Mouse (Mus musculus) left cerebral cortex, adult 2 months (tissue): ENCODE results near the gene Plcb1. TPM values are rescaled to one million over a fixed set of nuclear protein-coding genes. Genes with fewer than 3 reads are reported as not detected.
"Not testable (repeated sequence)": the region's sequence is repeated elsewhere in the genome, so short reads cannot be mapped to it uniquely, and the experiment has no call there.

Source experiments
- DNase-seq, 2 experiments: peaks; one replicate each; pipeline ENCODE4 v3.0.0; 2021 to 2022; ENCODE audit warnings: low spot score in 2 of 2, mixed read lengths in 1 of 2; ENCODE audit errors: extremely low spot score in 1 of 2
- H3K27ac ChIP-seq: fragments of 200-600 bp; 2 replicates; pipeline ENCODE4 v1.8.1; 2022
- H3K4me3 ChIP-seq: fragments of 200-600 bp; 2 replicates; pipeline ENCODE4 v1.8.1; 2022
- CTCF ChIP-seq: fragments of 200-600 bp; IDR thresholded peaks from 2 replicates; pipeline ENCODE4 v1.8.1; 2022; ENCODE audit warnings: antibody characterized with exemption, mild to moderate bottlenecking, moderate library complexity
- intact Hi-C: fragments of 180-260 bp; cut with DNase I; formaldehyde crosslinking; loops from one replicate; pipeline ENCODE4 v1.15.1; 2025
- total RNA-seq, 2 experiments: library from RNA; stranded (reverse); gene quantifications; 2 replicates each; pipeline ENCODE4 v1.2.3; 2021

Gene Plcb1
- total RNA-seq, 2 experiments from 2014 or later = 183 to 185 TPM

GRCm38 (mm10) chr2:134989650-134990292, 203.9 kb downstream of the Plcb1 start:
- no peak for DNase-seq

DNA sequence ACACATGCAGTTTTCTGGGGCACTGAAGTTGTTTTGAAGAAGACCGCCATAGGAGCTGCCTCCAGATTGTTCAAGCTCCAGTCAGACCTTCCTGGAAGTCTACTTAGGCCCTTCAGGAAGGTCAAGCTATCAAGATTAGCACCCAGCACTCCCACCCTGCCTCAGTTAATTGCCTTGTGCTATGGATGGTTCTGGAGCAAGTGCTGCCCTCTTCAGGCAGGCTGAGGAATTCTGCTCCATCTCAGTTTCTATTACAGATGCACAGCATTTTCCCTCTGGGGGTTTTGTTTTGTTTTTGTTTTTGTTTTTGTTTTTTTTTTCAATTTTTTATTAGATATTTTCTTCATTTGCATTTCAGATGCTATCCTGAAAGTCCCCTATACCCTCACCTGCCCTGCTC, 221.3 kb downstream of the Plcb1 start:
- peak; percentile 56 for TF ChIP-seq CTCF
- Histone ChIP-seq H3K4me3 (no peak overlapping the region), H3K27ac (no peak overlapping the region)
- intact Hi-C loops = no loop called here
- no peak for DNase-seq

More at GRCm38 (mm10) chr2:134989650-134990292, 203.9 kb downstream of the Plcb1 start:
- Histone ChIP-seq H3K27ac (no peak overlapping the region; the same call in 1 of the 2 replicates), H3K4me3 (no peak overlapping the region)
- intact Hi-C loops = no loop called here
- no peak for TF ChIP-seq CTCF

GRCm38 (mm10) chr2:135007885-135008284, 222.0 kb downstream of the Plcb1 start:
- DNase-seq, H3K4me3 ChIP-seq, H3K27ac ChIP-seq, intact Hi-C loops: not testable (repeated sequence)
- TF ChIP-seq CTCF = peak; percentile 35

GRCm38 (mm10) chr2:135010371-135010770, 224.5 kb downstream of the Plcb1 start:
- intact Hi-C loops = loop anchor here (5.0 kb wide), 1 partner anchor 163 kb away; no protein-coding TSS in a partner anchor
- Histone ChIP-seq H3K4me3 (no peak overlapping the region), H3K27ac (peak overlapping the region; percentile 26)
- TF ChIP-seq CTCF = no peak
- no peak for DNase-seq

- H3K27ac ChIP-seq = no peak overlapping the region
- DNase-seq = no peak
- intact Hi-C loops = no loop called here
- no peak overlapping the region for H3K4me3 ChIP-seq
- TF ChIP-seq CTCF = no peak
These were observed 229.6 kb downstream of the Plcb1 start for GRCm38 (mm10) chr2:135015501-135015900.

- TF ChIP-seq CTCF = no peak
- H3K27ac ChIP-seq = no peak overlapping the region
- DNase-seq = no peak
- no peak overlapping the region for H3K4me3 ChIP-seq
- intact Hi-C loops = no loop called here
These were observed 232.4 kb downstream of the Plcb1 start for GRCm38 (mm10) chr2:135018275-135018674.

DNA sequence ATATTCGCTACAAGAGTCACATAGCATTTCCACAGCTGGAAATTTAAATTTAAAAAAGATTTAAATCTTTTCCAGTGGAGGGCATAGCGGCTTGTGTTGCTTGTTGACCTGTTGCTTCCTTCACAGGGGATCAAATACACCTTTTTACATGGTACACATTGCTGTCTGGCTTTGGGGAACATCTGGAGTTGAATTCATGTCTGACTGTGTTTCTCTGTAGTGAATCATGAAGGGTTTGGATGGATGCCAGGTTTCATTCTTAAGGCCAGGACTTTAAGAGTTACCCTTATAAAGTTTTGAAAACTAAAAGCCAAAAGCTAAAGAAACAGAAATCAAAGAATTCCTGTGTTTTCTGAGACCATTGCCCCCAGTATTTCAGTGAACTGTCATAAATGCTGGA, 232.8 kb downstream of the Plcb1 start:
- intact Hi-C loops = no loop called here
- H3K4me3 ChIP-seq = no peak overlapping the region
- DNase-seq = no peak
- H3K27ac ChIP-seq = no peak overlapping the region
- TF ChIP-seq CTCF = no peak

DNA sequence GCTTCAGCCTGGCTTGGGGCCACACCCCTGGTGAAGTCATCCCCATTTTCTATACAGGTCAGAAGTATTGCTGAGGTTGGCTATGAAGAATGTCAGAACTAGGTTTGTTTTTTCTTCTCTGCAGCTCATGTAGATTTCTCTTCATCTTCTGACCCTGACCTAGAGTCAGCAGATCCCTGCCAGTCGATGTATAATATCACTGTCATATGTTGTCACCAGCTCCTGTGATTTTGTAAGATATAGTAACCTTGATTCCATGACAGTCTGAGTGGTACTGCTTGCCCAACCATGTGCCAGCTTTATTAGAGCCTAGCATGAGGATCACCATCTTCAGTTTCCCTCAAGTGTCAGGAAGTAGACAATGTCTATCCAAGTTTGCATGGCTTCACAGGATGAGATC, 233.7 kb downstream of the Plcb1 start:
- no peak overlapping the region for H3K27ac ChIP-seq
- intact Hi-C loops = no loop called here
- no peak for DNase-seq
- H3K4me3 ChIP-seq = no peak overlapping the region
- TF ChIP-seq CTCF = no peak

DNA sequence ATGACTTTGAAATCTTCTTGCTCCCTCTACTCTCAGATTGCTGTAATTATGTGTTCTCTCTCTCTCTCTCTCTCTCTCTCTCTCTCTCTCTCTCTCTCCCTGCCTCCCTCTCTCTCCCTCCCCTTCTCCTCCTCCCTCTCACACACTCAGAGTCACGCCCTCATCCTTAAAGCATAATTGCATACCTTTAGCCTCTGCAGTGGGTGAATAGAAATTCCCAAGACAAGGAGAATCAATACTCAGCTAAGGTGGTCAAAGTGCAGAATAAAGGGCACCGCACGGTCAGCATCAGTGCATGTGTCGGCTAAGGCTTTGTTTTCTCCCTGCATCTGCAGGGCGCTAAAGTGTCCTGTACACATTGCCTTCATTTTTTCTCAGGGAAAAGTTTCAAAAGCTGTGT, 243.4 kb downstream of the Plcb1 start:
- intact Hi-C loops = no loop called here
- no peak for DNase-seq
- Histone ChIP-seq H3K27ac (peak overlapping the region; percentile 18; the same call in 1 of the 2 replicates), H3K4me3 (no peak overlapping the region)
- TF ChIP-seq CTCF = no peak

DNA sequence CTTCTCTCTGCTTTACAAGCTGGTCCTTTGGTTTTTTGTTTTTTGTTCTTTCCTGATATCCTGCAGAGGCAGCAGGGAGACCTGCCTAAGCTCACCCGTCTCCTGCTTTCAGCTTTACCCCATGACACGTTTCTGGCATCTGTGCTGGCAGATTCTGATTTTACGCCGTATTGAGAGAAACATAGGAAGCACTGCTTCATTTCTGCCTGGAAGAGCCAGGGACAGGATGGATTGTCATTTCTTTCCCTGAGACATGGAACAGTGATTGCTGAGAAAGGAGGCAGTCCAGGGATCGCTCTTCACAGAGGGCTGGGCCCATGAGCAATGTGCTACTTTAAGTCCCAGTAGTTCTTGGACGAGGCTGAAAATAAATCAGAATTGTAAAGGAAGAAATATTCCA, 243.8 kb downstream of the Plcb1 start:
- TF ChIP-seq CTCF = no peak
- intact Hi-C loops = no loop called here
- no peak for DNase-seq
- Histone ChIP-seq H3K4me3 (no peak overlapping the region), H3K27ac (peak overlapping the region; percentile 18; the same call in 1 of the 2 replicates)

DNA sequence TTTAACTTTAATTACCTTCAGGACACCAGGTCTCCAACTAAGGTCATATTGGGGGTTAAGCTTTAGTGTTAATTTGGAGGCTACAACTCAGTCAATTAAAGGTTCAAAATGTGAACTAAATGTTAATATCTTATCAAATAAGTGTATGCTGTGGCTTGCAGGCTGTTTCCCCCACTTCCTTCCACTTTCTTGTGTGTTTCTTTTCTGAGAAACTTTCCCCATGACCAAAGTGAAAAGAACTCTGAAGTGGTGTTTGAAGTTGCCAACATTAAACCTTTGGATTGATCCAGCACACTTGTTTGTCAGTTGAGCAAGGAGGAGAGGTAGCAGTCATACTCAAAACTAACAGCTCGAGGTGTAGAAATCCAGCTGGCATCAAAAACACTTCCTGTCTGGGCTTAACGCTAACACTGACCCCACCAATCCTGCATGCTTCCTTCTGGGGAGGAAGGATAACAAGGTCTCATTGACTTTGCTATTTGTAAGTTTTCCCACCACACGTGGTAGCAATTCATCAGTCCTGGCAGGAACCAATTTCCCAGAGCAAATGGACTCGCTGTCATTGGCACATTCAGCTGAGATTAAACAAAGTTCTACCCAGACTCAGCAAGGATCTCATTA, 249.9 kb downstream of the Plcb1 start:
- no peak for DNase-seq
- intact Hi-C loops = no loop called here
- Histone ChIP-seq H3K27ac (no peak overlapping the region), H3K4me3 (no peak overlapping the region)
- no peak for TF ChIP-seq CTCF

GRCm38 (mm10) chr2:135048791-135049190, 262.9 kb downstream of the Plcb1 start:
- Histone ChIP-seq H3K27ac (peak overlapping the region; percentile 16; the same call in 1 of the 2 replicates), H3K4me3 (no peak overlapping the region)
- no peak for TF ChIP-seq CTCF
- DNase-seq = no peak
- intact Hi-C loops = no loop called here

GRCm38 (mm10) chr2:135049283-135049682, 263.4 kb downstream of the Plcb1 start:
- no peak for TF ChIP-seq CTCF
- no peak overlapping the region for H3K4me3 ChIP-seq
- peak in 1 of 2 experiments; percentile 20 for DNase-seq
- peak overlapping the region; percentile 58 for H3K27ac ChIP-seq
- intact Hi-C loops = no loop called here
